Mouse (Mus musculus) forebrain, postnatal 0 days (tissue): Measurements from ENCODE around the gene Rac2. TPM values are rescaled to one million over a fixed set of nuclear protein-coding genes. Genes with fewer than 3 reads are reported as not detected.

Source experiments
- ATAC-seq: fragments of 200-750 bp; cut with Nextera tagmentation; 2 replicates; pipeline ENCODE4 v1.8.0; 2017; ENCODE audit warnings: mild to moderate bottlenecking, moderate library complexity
- DNase-seq: peaks from one replicate; pipeline ENCODE4 v3.0.0-alpha.2; 2015
- H3K27ac ChIP-seq: fragments of 300-500 bp; sonication (generic); 2 replicates; pipeline ENCODE4 v1.5.1; 2014; ENCODE audit warnings: low read depth, mild to moderate bottlenecking, antibody characterized with exemption, low read length, moderate library complexity, mixed read lengths
- H3K27me3 ChIP-seq: fragments of 300-500 bp; sonication (generic); 2 replicates; pipeline ENCODE4 v1.6.1; 2014; ENCODE audit warnings: mild to moderate bottlenecking, low read length, mixed read lengths; ENCODE audit not compliant: insufficient read depth
- H3K36me3 ChIP-seq: fragments of 300-500 bp; sonication (generic); 2 replicates; pipeline ENCODE4 v1.6.1; 2014; ENCODE audit warnings: mild to moderate bottlenecking, moderate library complexity; ENCODE audit not compliant: insufficient read depth
- H3K4me1 ChIP-seq: fragments of 300-500 bp; sonication (generic); 2 replicates; pipeline ENCODE4 v1.6.1; 2014; ENCODE audit warnings: antibody characterized with exemption; ENCODE audit not compliant: insufficient read depth
- H3K4me2 ChIP-seq: fragments of 300-500 bp; sonication (generic); 2 replicates; pipeline ENCODE4 v1.6.1; 2014; ENCODE audit warnings: low read depth, mild to moderate bottlenecking, moderate library complexity
- H3K4me3 ChIP-seq: fragments of 300-500 bp; sonication (generic); 2 replicates; pipeline ENCODE4 v1.5.1; 2014; ENCODE audit warnings: low read depth, low read length, mixed read lengths
- H3K9ac ChIP-seq: fragments of 300-500 bp; sonication (generic); 2 replicates; pipeline ENCODE4 v1.6.1; 2014; ENCODE audit warnings: mild to moderate bottlenecking
- H3K9me3 ChIP-seq: fragments of 300-500 bp; sonication (generic); 2 replicates; pipeline ENCODE4 v1.6.1; 2016; ENCODE audit warnings: low read length
- CTCF ChIP-seq: sonication (generic); IDR thresholded peaks from 2 replicates; pipeline ENCODE4 v1.5.1; 2016; ENCODE audit warnings: antibody characterized with exemption, control low read depth, low read depth
- WGBS: fragments of 180-500 bp; shearing (Covaris S2); extraction: QIAGEN DNeasy Blood & Tissue Kit; methylation state at CpG from one replicate; pipeline ENCODE4 v1.1.7; 2014; 5-methylcytosine and 5-hydroxymethylcytosine counted together
- polyA plus RNA-seq: library from polyadenylated mRNA; unstranded; fragments of >200 nt; fragmentation: Nextera tagmentation; extraction: Ambion mirVana; gene quantifications from 2 replicates; pipeline ENCODE4 v1.2.1, GENCODE M21; 2015
- total RNA-seq: library from RNA; depleted of rRNA; stranded (reverse); fragments of >200 nt; gene quantifications from 2 replicates; pipeline ENCODE4 v1.2.3, GENCODE M21; 2014; rRNA removed

The Rac2 gene
- total and polyA plus RNA-seq, 2 experiments from 2014 or later, result 1.1 to 6.5 TPM

- Histone ChIP-seq H3K27me3 (no peaks in the 10 kb centered on the region), H3K9ac (no peak overlapping the region), H3K36me3 (no peaks in the 10 kb centered on the region), H3K4me3 (no peak overlapping the region), H3K4me1 (no peaks in the 10 kb centered on the region), H3K9me3 (no peaks in the 10 kb centered on the region), H3K27ac (no peak overlapping the region), H3K4me2 (no peak overlapping the region)
- no peak for ATAC-seq
- TF ChIP-seq CTCF, result no peak
- 86% methylated on average over 14 of the region's 14 CpGs for WGBS
- DNase-seq, result no peak
Observed at GRCm38 (mm10) chr15:78513019-78513418, 59.6 kb downstream of the Rac2 start.

- no peak for ATAC-seq
- no peaks in the 10 kb centered on the region for H3K36me3 ChIP-seq
- H3K9ac ChIP-seq, result no peak overlapping the region
- no peak for DNase-seq
- no peaks in the 10 kb centered on the region for H3K4me1 ChIP-seq
- no peak overlapping the region for H3K4me2 ChIP-seq
- 91% methylated on average over 7 of the region's 7 CpGs for whole genome bisulfite sequencing
- no peak overlapping the region for H3K27ac ChIP-seq
- no peak overlapping the region for H3K4me3 ChIP-seq
- no peak for TF ChIP-seq CTCF
- no peaks in the 10 kb centered on the region for H3K27me3 ChIP-seq
- H3K9me3 ChIP-seq, result no peaks in the 10 kb centered on the region
Observed at GRCm38 (mm10) chr15:78511951-78512350, 60.6 kb downstream of the Rac2 start.

DNA sequence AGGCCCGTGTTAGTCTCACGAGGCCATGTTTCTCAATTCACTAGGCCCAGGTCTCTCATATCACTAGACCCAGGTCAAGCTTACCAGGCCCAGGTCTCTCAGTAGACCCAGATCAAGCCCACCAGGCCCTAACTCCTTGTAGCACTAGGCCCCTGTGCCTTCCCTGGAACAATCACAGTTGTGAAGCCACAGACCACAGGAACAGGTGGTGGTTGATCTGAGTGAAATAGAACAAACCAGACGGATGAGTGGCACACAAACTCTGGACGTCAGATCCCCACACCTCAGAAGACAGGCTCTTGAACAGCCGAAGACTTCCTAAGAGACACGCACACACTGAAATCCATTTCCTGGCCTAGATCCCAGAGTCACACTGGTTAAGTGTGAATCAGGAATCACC is 61.8 kb downstream of the Rac2 start:
- no peak overlapping the region for H3K27ac ChIP-seq
- no peaks in the 10 kb centered on the region for H3K36me3 ChIP-seq
- DNase-seq (no peak), ATAC-seq (no peak)
- H3K4me1 ChIP-seq, result no peaks in the 10 kb centered on the region
- TF ChIP-seq CTCF, result no peak
- 82% methylated on average over 6 of the region's 6 CpGs for WGBS
- no peak overlapping the region for H3K4me3 ChIP-seq
- H3K4me2 ChIP-seq, result no peak overlapping the region
- H3K27me3 ChIP-seq, result no peaks in the 10 kb centered on the region
- no peak overlapping the region for H3K9ac ChIP-seq
- H3K9me3 ChIP-seq, result no peaks in the 10 kb centered on the region

DNA sequence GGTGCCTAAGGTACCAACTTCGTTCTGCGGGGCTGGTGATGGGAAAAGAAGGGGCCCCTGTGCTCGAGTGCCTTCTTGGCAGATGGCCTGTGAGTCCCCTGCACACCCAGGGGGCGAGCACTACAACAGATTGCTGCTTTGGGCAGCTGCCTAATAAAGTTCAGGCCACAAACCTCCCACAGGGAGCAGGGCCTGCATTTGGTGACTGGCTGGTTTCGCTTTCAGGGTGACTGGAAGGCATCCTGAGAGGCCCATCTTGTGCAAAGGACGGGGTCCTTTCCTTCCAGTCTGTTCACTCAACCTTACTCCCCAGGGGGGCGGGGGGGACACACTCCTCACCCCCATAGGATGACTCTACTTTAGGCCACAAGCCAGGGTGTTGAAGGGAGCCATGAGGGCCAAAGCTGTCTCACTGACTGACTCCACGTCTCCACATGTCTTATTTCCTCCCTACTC is 62.4 kb downstream of the Rac2 start:
- ATAC-seq (no peak), DNase-seq (no peak)
- no peaks in the 10 kb centered on the region for H3K36me3 ChIP-seq
- no peaks in the 10 kb centered on the region for H3K9me3 ChIP-seq
- H3K9ac ChIP-seq, result no peak overlapping the region
- H3K4me2 ChIP-seq, result no peak overlapping the region
- no peaks in the 10 kb centered on the region for H3K4me1 ChIP-seq
- WGBS, result 63% methylated on average over 8 of the region's 8 CpGs
- TF ChIP-seq CTCF, result no peak
- H3K4me3 ChIP-seq, result no peak overlapping the region
- H3K27ac ChIP-seq, result no peak overlapping the region
- H3K27me3 ChIP-seq, result no peaks in the 10 kb centered on the region

DNA sequence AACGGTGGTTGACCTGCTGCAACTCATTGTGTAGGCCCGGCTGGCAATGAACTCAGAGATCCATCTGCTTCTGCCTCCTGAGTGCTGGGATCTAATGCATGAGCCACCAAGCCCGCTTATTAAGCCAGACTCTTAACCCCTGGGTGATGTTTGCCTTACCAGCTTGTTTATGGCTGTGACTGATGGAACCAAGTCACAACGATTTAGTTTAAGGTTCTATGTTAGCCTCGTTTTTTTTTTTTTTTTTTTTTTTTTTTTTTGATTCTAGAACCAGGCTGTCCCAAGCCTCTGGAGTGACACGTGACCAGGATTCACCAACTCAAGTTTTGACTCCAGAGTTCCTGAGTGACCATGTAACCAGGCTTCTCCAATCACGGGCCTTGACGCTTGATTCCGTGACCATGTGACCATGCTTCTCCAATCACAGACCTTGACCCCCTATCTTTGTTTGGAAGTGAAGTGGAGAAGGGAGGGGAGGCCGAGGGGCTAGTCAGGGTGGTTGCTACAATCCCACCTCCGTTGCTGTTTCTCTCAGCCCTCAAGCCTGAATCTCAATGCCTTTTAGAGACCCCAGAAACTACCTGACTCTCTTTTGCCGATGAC is 63.2 kb downstream of the Rac2 start:
- Histone ChIP-seq H3K36me3 (no peaks in the 10 kb centered on the region), H3K9ac (no peak overlapping the region), H3K4me2 (no peak overlapping the region), H3K4me1 (no peaks in the 10 kb centered on the region), H3K4me3 (no peak overlapping the region), H3K27ac (no peak overlapping the region), H3K9me3 (no peaks in the 10 kb centered on the region), H3K27me3 (no peaks in the 10 kb centered on the region)
- TF ChIP-seq CTCF, result no peak
- no peak for ATAC-seq
- DNase-seq, result no peak
- WGBS, result 47% methylated on average over 12 of the region's 12 CpGs

Other genes with a start within 250 kb of the Rac2 start
- gene Csf2rb, start 247.0 kb downstream of the Rac2 start, total RNA-seq, result 0.77 and 1.00 TPM in 2 replicates
- gene Csf2rb, start 247.0 kb downstream of the Rac2 start, polyA plus RNA-seq, result 0.62 and 0.74 TPM in 2 replicates
- not detected in 2 replicates for gene Tex33, start 176.9 kb downstream of the Rac2 start, total RNA-seq
- not detected in 2 replicates for gene Tex33, start 176.9 kb downstream of the Rac2 start, polyA plus RNA-seq
- 36.6 and 37.7 TPM in 2 replicates for gene Tst, start 166.9 kb downstream of the Rac2 start, total RNA-seq
- gene Tst, start 166.9 kb downstream of the Rac2 start, polyA plus RNA-seq, result 37.3 and 40.1 TPM in 2 replicates
- 85.9 and 92.5 TPM in 2 replicates for gene Mpst, start 166.4 kb downstream of the Rac2 start, total RNA-seq
- gene Mpst, start 166.4 kb downstream of the Rac2 start, polyA plus RNA-seq, result 3.3 and 3.5 TPM in 2 replicates
- gene Kctd17, start 144.2 kb downstream of the Rac2 start, total RNA-seq, result 148 and 153 TPM in 2 replicates
- 146 and 152 TPM in 2 replicates for gene Kctd17, start 144.2 kb downstream of the Rac2 start, polyA plus RNA-seq
- 0.19 TPM in 1 of 2 replicates, not detected in the other for gene Tmprss6, start 104.1 kb downstream of the Rac2 start, total RNA-seq
- 0.07 and 0.08 TPM in 2 replicates for gene Tmprss6, start 104.1 kb downstream of the Rac2 start, polyA plus RNA-seq
- gene Il2rb, start 77.5 kb downstream of the Rac2 start, total RNA-seq, result 0.14 TPM in 1 of 2 replicates, not detected in the other
- 0.03 and 0.22 TPM in 2 replicates for gene Il2rb, start 77.5 kb downstream of the Rac2 start, polyA plus RNA-seq
- gene C1qtnf6, start 41.4 kb downstream of the Rac2 start, total RNA-seq, result 2.0 and 4.0 TPM in 2 replicates
- gene C1qtnf6, start 41.4 kb downstream of the Rac2 start, polyA plus RNA-seq, result 9.6 and 10.2 TPM in 2 replicates
- 2.8 and 3.3 TPM in 2 replicates for gene Sstr3, start 28.1 kb downstream of the Rac2 start, total RNA-seq
- 0.71 and 0.73 TPM in 2 replicates for gene Sstr3, start 28.1 kb downstream of the Rac2 start, polyA plus RNA-seq
- 5.5 and 9.8 TPM in 2 replicates for gene Cyth4, start 24.3 kb upstream of the Rac2 start, total RNA-seq
- 3.9 and 5.5 TPM in 2 replicates for gene Cyth4, start 24.3 kb upstream of the Rac2 start, polyA plus RNA-seq
- 33.9 and 51.6 TPM in 2 replicates for gene Elfn2, start 146.0 kb upstream of the Rac2 start, total RNA-seq
- 8.1 and 10.1 TPM in 2 replicates for gene Elfn2, start 146.0 kb upstream of the Rac2 start, polyA plus RNA-seq
- gene Mfng, start 200.7 kb upstream of the Rac2 start, total RNA-seq, result 6.4 and 11.4 TPM in 2 replicates
- 16.0 and 16.8 TPM in 2 replicates for gene Mfng, start 200.7 kb upstream of the Rac2 start, polyA plus RNA-seq
- 0.57 and 0.77 TPM in 2 replicates for gene Card10, start 230.3 kb upstream of the Rac2 start, total RNA-seq
- gene Card10, start 230.3 kb upstream of the Rac2 start, polyA plus RNA-seq, result 1.2 and 1.7 TPM in 2 replicates